ENCODE assay signal across 8 mouse cellular contexts in the genomic region with DNA sequence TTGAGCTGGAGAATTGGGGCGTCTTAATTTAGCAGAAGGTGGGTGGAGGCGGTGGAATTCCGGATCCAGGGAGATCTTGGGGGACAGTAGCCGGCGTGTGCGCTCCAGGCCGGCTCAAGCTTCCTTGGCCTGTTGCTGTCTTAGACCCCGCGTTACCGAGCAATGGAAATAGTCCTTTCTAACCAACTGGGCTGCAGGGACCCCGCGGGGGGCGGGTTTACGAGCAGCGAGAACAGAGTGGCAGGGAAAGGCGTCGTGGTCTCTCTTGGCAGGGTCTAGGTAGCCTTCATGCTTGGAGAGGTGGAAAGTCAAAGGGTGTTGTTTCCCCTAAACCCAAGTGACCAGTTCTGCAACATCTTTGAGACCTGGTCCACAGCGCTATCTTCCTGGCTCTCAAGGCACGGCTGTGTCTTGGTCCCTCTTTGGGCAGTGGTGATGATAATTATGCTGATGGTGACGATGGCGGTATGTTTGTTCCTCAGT. TPM values are rescaled to one million over a fixed set of nuclear protein-coding genes. Genes with fewer than 3 reads are reported as not detected.
DNase-seq lines count a peak whose midpoint lies in the region; ATAC-seq and TF ChIP-seq lines count a peak whose summit lies in the region.

No protein-coding gene starts in this region.

- peak overlapping the region; percentile 82 for H3K4me2 ChIP-seq in lung, embryonic 14.5 days
- H3K4me2 ChIP-seq in midbrain, postnatal 0 days (ENCODE audit: low read depth, low read length, poor library complexity, severe bottlenecking), result peak overlapping the region; percentile 52

- peak overlapping the region; percentile 82 for H3K27ac ChIP-seq in lung, embryonic 14.5 days (ENCODE audit: low read depth)
- no peak overlapping the region for H3K27ac ChIP-seq in brown adipose tissue, adult 24 weeks (replicated peaks; ENCODE audit: low read depth, low read length)
- no peak overlapping the region for H3K27ac ChIP-seq in midbrain, postnatal 0 days (ENCODE audit: low read depth, low read length)

- no peak for TF ChIP-seq CTCF in lung, embryonic 14.5 days (IDR thresholded peaks at IDR 0.05; ENCODE audit: low read depth)
- TF ChIP-seq CTCF in midbrain, postnatal 0 days (IDR thresholded peaks at IDR 0.05), result no peak

- peaks cover 19% of the 10 kb centered on the region for H3K27me3 ChIP-seq in lung, embryonic 14.5 days (ENCODE audit: insufficient read depth, low read length)
- peaks cover 30% of the 10 kb centered on the region for H3K27me3 ChIP-seq in midbrain, postnatal 0 days (ENCODE audit: insufficient read depth, low read length)

- ATAC-seq in lung, embryonic 14.5 days (ENCODE audit: insufficient read depth), result peak; percentile 19; the same call in 1 of the 2 replicates
- peak; percentile 21; the same call in 1 of the 2 replicates for ATAC-seq in midbrain, postnatal 0 days (ENCODE audit: low FRiP score)

- H3K4me3 ChIP-seq in lung, embryonic 14.5 days (ENCODE audit: low read depth, low read length), result peak overlapping the region; percentile 56
- peak overlapping the region; percentile 60 for H3K4me3 ChIP-seq in brown adipose tissue, adult 24 weeks (ENCODE audit: insufficient read depth, low read depth, low read length)
- peak overlapping the region; percentile 28 for H3K4me3 ChIP-seq in midbrain, postnatal 0 days (ENCODE audit: low read depth, low read length)

- H3K4me1 ChIP-seq in lung, embryonic 14.5 days (ENCODE audit: insufficient read depth), result no peaks in the 10 kb centered on the region
- no peaks in the 10 kb centered on the region; the same call in 1 of the 2 replicates for H3K4me1 ChIP-seq in brown adipose tissue, adult 24 weeks (ENCODE audit: control insufficient read depth, insufficient read depth, insufficient read length, low read length)
- peaks cover 3% of the 10 kb centered on the region; the same call in 1 of the 2 replicates for H3K4me1 ChIP-seq in midbrain, postnatal 0 days (ENCODE audit: insufficient read depth, low read length)

- H3K9me3 ChIP-seq in lung, embryonic 14.5 days (ENCODE audit: low read depth, low read length), result no peaks in the 10 kb centered on the region
- H3K9me3 ChIP-seq in midbrain, postnatal 0 days (ENCODE audit: low read length), result no peaks in the 10 kb centered on the region

- intact Hi-C loops in left cerebral cortex, postnatal 4 days (cut with DNase I), result loop anchor here (2.0 to 5.0 kb wide), 2 partner anchors 1304 to 1469 kb away; no protein-coding TSS in a partner anchor

- H3K9ac ChIP-seq in lung, embryonic 14.5 days, result peak overlapping the region; percentile 60
- no peak overlapping the region for H3K9ac ChIP-seq in midbrain, postnatal 0 days (replicated peaks; ENCODE audit: low read length, poor library complexity, severe bottlenecking)

- WGBS in lung, embryonic 14.5 days, result under 1% methylated on average over 21 of the region's 21 CpGs
- WGBS in midbrain, postnatal 0 days, result 0% methylated on average over 21 of the region's 21 CpGs

- DNase-seq in lung, embryonic 14.5 days, result peak; percentile 59
- DNase-seq in lung, postnatal 25 days (ENCODE audit: low spot score), result no peak
- peak; percentile 57 for DNase-seq in forelimb bud, embryonic 11.5 days (ENCODE audit: low read depth, low spot score)
- peak; percentile 65 for DNase-seq in left cerebral cortex, postnatal 4 days
- DNase-seq in midbrain, postnatal 0 days (ENCODE audit: low spot score), result no peak
- no peak for DNase-seq in natural killer cell, adult 2 months (ENCODE audit: low spot score in 2 of 2)
- DNase-seq in urinary bladder, postnatal 10 days (ENCODE audit: low spot score), result no peak

- H3K36me3 ChIP-seq in lung, embryonic 14.5 days (ENCODE audit: insufficient read depth), result peaks cover 13% of the 10 kb centered on the region; the same call in 1 of the 2 replicates
- H3K36me3 ChIP-seq in midbrain, postnatal 0 days (ENCODE audit: insufficient read depth, low read length), result no peaks in the 10 kb centered on the region

RNA-seq across cellular contexts. Expression of a gene that starts 4.5 kb away (rescaled TPM):
- polyA plus RNA-seq in lung, embryonic 14.5 days (2014; fragmentation: Nextera tagmentation; extraction: Ambion mirVana), result 48.1 and 50.4 TPM in 2 replicates
- polyA plus RNA-seq in brown adipose tissue, adult 24 weeks (2012; ENCODE audit: insufficient read depth, insufficient read length, missing spikeins), result 6.4 and 10.3 TPM in 2 replicates
- total RNA-seq in left cerebral cortex, postnatal 4 days (2021), result 10 to 100 TPM; 61.5 to 68.4 TPM
- total RNA-seq in midbrain, postnatal 0 days (2014; rRNA removed), result 52.4 and 58.8 TPM in 2 replicates
- polyA plus RNA-seq in midbrain, postnatal 0 days (2015; fragmentation: Nextera tagmentation; extraction: Ambion mirVana), result 16.7 and 20.3 TPM in 2 replicates

Comparison
In these comparisons a context has a peak if more than half of its experiments do, and no peak if none do; other contexts are left out.
1. DNase-seq: peak in lung, embryonic 14.5 days (single experiment), forelimb bud, embryonic 11.5 days (single experiment) and left cerebral cortex, postnatal 4 days (single experiment); none in lung, postnatal 25 days (single experiment), midbrain, postnatal 0 days (single experiment), natural killer cell, adult 2 months (0 of 2) and urinary bladder, postnatal 10 days (single experiment).
2. Peak in every context shown above with its lines, with median percentiles within 50 percentile points of each other: H3K4me3 ChIP-seq.